Mouse (Mus musculus) liver, embryonic 16.5 days (tissue): ENCODE data around the gene Gm9887. TPM values are rescaled to one million over a fixed set of nuclear protein-coding genes. Genes with fewer than 3 reads are reported as not detected.
"Not testable (repeated sequence)": the region's sequence is repeated elsewhere in the genome, so short reads cannot be mapped to it uniquely, and the experiment has no call there.

Experiments
- ATAC-seq: fragments of 200-750 bp; cut with Nextera tagmentation; 2 replicates; pipeline ENCODE4 v1.8.0; 2017; ENCODE audit warnings: low read depth, mild to moderate bottlenecking, moderate number of reproducible peaks, moderate library complexity
- H3K27ac ChIP-seq: fragments of 300-500 bp; sonication (generic); 2 replicates; pipeline ENCODE4 v1.5.1; 2014; ENCODE audit warnings: mild to moderate bottlenecking, low read length
- H3K27me3 ChIP-seq: fragments of 300-500 bp; sonication (generic); 2 replicates; pipeline ENCODE4 v1.6.1; 2014; ENCODE audit warnings: low read depth, low read length, mixed read lengths; ENCODE audit not compliant: control insufficient read depth, insufficient read depth
- H3K36me3 ChIP-seq: fragments of 300-500 bp; sonication (generic); 2 replicates; pipeline ENCODE4 v1.6.1; 2014; ENCODE audit warnings: mild to moderate bottlenecking; ENCODE audit not compliant: control insufficient read depth, insufficient read depth
- H3K4me1 ChIP-seq: fragments of 300-500 bp; sonication (generic); 2 replicates; pipeline ENCODE4 v1.6.1; 2014; ENCODE audit warnings: low read depth, low read length, mixed read lengths; ENCODE audit not compliant: control insufficient read depth
- H3K4me2 ChIP-seq: fragments of 300-500 bp; sonication (generic); 2 replicates; pipeline ENCODE4 v1.6.1; 2014; ENCODE audit warnings: low read depth, low read length, mixed read lengths
- H3K4me3 ChIP-seq: fragments of 300-500 bp; sonication (generic); 2 replicates; pipeline ENCODE4 v1.5.1; 2014; ENCODE audit warnings: low read depth, mild to moderate bottlenecking, low read length
- H3K9ac ChIP-seq: fragments of 300-500 bp; sonication (generic); 2 replicates; pipeline ENCODE4 v1.6.1; 2014; ENCODE audit warnings: low read depth, low read length
- H3K9me3 ChIP-seq: fragments of 300-500 bp; sonication (generic); replicated peaks from 2 replicates; pipeline ENCODE4 v1.6.1; 2016; ENCODE audit warnings: low read length; ENCODE audit not compliant: control insufficient read depth
- WGBS: fragments of 180-500 bp; shearing (Covaris S2); extraction: QIAGEN DNeasy Blood & Tissue Kit; methylation state at CpG from one replicate; pipeline ENCODE4 v1.1.7; 2014; ENCODE audit not compliant: insufficient replicate concordance; 5-methylcytosine and 5-hydroxymethylcytosine counted together
- polyA plus RNA-seq: library from polyadenylated mRNA; unstranded; fragments of >200 nt; fragmentation: Nextera tagmentation; extraction: Ambion mirVana; gene quantifications from 2 replicates; pipeline ENCODE4 v1.2.1, GENCODE M21; 2015

Gene Gm9887
- polyA plus RNA-seq, 1 experiment from 2014 or later, result 1.1 TPM

DNA sequence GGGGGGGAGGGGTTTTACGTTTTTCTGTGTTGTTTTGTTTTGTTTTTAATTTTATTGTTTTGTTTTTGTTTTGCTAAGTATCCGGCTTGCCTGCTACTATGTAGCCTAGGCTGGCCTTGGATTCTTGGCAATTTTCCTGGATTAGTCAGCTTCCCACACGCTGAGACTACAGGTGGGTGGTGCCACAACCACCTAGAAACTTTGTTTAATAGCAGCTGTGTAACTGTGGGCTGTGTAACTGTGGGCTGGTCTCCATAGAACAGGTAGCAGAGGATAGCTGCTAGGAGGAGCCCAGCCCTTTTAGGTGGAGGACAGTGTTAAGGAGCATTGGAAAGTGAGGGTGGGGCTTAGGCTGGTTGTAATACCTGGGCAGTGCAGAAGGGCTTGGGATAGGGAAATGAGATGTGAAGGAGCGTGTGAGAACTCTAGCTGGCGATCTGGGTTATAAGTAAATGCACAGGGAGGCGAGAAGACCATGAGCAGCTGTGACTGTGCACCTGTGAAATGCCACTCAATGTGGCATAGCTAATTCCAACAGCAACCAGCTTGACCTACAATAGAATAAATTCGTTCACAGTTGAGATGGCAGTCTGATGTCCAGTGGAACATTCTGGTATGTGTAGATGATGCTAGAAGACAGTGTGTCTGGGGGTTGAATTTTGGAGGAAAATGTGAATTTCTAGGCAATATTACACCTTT lies 17.9 kb upstream of the Gm9887 start:
- Histone ChIP-seq H3K9ac (no peak overlapping the region), H3K4me3 (no peak overlapping the region), H3K27ac (no peak overlapping the region), H3K9me3 (no peaks in the 10 kb centered on the region), H3K27me3 (no peaks in the 10 kb centered on the region), H3K4me2 (no peak overlapping the region), H3K36me3 (no peaks in the 10 kb centered on the region), H3K4me1 (no peaks in the 10 kb centered on the region)
- WGBS, result 63% methylated on average over 7 of the region's 7 CpGs
- ATAC-seq, result no peak

DNA sequence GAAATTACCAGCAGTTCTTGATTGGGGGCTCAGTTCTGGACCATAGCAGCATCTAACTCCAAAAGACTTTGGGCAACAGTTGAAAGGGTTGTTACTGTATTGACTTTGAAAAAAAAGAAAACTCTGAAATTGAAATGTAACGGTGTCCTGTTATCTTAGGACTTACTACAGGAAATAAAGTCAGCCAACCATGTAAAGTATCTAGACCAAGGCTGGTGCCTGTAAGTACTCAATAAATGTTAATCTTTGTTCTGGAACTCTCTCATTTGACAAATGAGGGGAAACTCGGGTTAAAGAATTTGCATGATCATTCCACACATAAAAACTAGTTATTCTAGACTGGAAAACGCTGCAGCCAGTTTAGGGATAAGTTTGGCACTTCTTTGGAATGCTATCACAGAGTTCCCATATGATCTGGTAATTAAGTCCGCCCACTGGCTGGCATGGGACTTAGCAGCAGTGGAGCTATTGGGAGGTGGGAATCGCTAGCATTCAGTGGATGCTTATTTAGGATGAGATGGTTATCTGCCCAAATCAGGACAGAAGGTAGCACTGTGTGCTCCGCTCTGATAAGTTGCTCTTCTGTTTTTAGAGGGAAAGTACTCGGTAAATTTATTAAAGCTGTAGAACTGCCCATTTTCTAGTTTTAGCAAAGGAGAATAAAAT lies 17.1 kb upstream of the Gm9887 start:
- H3K27ac ChIP-seq, result no peak overlapping the region
- no peak for ATAC-seq
- H3K4me2 ChIP-seq, result no peak overlapping the region
- 53% methylated on average over 7 of the region's 7 CpGs for WGBS
- H3K9ac ChIP-seq, result no peak overlapping the region
- H3K4me1 ChIP-seq, result no peaks in the 10 kb centered on the region
- no peaks in the 10 kb centered on the region for H3K9me3 ChIP-seq
- H3K36me3 ChIP-seq, result no peaks in the 10 kb centered on the region
- no peak overlapping the region for H3K4me3 ChIP-seq
- no peaks in the 10 kb centered on the region for H3K27me3 ChIP-seq

DNA sequence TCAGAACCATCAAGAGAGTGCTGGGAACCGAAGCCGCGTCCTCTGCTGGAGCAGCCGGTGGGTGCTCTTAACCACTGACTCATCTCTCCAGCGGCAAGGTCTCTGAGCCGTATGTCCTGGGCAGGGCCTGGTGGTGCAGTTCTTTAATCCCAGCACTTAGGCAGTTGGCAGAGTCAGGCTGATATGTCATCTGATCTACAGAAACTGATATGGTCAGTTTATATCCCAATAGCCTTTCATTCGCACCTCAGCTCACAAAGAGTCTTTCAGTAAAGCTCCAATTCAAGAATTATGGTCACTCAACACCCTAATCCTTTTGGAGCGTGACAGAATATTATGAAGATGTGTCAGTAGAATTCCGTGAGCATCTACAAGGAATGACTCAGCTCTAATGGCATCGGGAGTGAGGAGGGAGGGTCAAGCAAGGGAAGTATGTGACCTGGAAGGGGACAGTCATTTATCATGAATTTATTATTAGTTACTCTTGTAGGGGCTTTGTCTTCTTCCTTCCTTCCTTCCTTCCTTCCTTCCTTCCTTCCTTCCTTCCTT lies 16.1 kb upstream of the Gm9887 start:
- H3K27me3 ChIP-seq, result no peaks in the 10 kb centered on the region
- H3K36me3 ChIP-seq, result no peaks in the 10 kb centered on the region
- H3K4me2 ChIP-seq, result no peak overlapping the region
- no peaks in the 10 kb centered on the region for H3K9me3 ChIP-seq
- no peak overlapping the region for H3K27ac ChIP-seq
- H3K9ac ChIP-seq, result no peak overlapping the region
- 87% methylated on average over 10 of the region's 10 CpGs for WGBS
- H3K4me1 ChIP-seq, result no peaks in the 10 kb centered on the region
- H3K4me3 ChIP-seq, result no peak overlapping the region
- no peak for ATAC-seq

DNA sequence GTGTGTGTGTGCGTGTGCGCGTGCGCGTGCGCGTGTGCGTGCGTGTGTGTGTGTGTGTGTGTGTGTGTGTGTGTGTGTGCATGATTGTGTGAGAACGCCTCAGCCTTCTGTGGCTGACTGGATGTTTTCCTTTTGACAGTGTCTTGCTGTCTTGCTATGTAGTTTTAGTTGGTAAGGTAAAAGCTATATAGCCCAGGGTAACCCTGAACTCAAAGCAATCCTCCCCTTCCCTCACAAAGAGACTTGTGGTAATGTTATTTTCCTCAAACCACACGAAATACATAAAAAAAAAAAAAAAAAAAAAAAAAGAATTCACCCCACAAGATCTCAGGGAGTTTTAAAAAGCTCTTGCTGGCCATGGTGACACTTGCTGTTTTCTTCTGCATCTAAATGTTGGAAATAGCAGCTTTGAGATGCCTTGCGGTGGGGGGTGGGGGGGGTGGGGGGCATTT lies 14.0 kb upstream of the Gm9887 start:
- H3K9me3 ChIP-seq, ATAC-seq, H3K4me2 ChIP-seq, H3K4me1 ChIP-seq, H3K4me3 ChIP-seq, H3K27ac ChIP-seq, H3K27me3 ChIP-seq, H3K36me3 ChIP-seq, H3K9ac ChIP-seq: not testable (repeated sequence)
- 52% methylated on average over 5 of the region's 12 CpGs for WGBS

DNA sequence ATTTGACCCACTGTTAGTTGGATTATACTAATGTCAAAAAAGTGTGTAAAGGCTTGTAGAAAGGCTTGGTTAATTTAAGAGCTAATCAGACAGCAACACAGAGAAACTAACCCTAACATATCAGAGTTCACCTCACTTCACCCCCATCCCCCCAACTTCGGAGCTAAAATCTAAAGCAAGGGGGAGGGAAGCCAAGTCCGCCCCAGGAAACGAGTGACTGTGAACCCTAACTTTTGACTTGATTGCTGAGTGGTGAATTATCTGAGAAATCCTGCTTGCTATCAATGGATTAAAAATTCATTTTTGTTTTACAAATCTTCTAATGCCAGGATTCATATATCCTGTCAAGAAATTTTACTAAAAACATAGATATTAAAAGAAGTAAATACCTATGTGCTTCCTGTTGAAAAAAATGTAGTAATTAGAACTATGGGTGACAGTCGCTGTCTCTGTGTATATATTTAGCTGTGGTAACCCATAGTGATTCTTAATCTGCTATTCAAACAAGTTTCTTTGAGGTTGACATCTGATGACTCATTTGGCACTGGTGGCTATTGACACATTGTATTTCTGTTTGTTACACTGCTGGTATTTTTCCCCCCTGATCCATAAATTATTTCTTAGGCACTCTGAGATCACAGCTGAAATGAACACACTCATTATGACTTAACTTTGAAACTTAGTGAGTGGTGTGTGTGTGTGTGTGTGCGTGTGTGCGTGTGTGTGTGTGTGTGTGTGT lies 13.5 kb upstream of the Gm9887 start:
- Histone ChIP-seq H3K4me1 (peaks cover 7% of the 10 kb centered on the region), H3K4me2 (no peak overlapping the region), H3K36me3 (no peaks in the 10 kb centered on the region), H3K27ac (no peak overlapping the region), H3K4me3 (no peak overlapping the region), H3K9me3 (no peaks in the 10 kb centered on the region), H3K9ac (no peak overlapping the region), H3K27me3 (no peaks in the 10 kb centered on the region)
- WGBS, result 53% methylated on average over 6 of the region's 6 CpGs
- no peak for ATAC-seq

DNA sequence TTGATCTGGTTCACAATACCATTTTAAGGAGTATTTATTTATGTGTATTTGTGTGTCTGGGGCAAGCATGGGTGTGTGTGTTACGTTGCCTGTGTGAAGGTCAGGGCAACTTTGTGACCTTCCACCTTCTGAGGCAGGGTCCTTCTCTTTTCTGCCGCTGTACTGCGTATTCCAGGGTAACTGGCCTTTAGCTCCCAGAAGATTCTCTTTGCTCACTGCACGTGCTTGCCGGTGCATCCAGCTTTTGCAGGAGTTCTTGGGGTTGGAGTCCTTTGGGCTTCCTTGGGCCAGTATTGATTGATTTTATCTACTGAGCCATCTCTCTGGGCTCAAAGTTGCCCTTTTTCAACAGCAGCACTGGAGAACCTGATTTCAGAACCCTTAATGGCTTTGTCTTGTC lies 12.3 kb upstream of the Gm9887 start:
- Histone ChIP-seq H3K4me3 (no peak overlapping the region), H3K27ac (no peak overlapping the region), H3K9me3 (no peaks in the 10 kb centered on the region), H3K4me2 (no peak overlapping the region), H3K27me3 (no peaks in the 10 kb centered on the region), H3K9ac (no peak overlapping the region), H3K4me1 (peaks cover 7% of the 10 kb centered on the region), H3K36me3 (no peaks in the 10 kb centered on the region)
- WGBS, result 84% methylated on average over 5 of the region's 5 CpGs
- ATAC-seq, result no peak

DNA sequence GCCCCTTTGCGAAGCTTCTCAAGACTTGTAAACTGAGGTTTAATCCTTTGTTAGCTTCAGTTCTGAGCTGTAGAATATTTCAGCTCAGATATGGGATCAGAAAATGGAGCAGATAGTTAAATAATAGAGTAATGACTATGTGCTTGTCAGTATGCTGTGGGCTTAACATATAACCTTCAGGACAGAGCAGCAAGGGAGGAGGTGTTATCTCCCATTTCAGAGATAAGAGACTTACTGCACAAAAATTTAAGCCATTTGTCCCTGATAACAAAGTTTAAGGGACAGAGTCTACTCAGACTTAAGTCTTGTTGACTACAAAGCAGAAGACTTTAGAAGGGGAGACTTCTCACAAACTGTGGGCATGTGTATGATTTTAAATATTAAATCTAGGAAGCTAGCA lies 10.6 kb upstream of the Gm9887 start:
- Histone ChIP-seq H3K27ac (no peak overlapping the region), H3K9me3 (no peaks in the 10 kb centered on the region), H3K4me2 (no peak overlapping the region), H3K27me3 (no peaks in the 10 kb centered on the region), H3K4me3 (no peak overlapping the region), H3K4me1 (peaks cover 7% of the 10 kb centered on the region), H3K36me3 (peaks cover 6% of the 10 kb centered on the region), H3K9ac (no peak overlapping the region)
- 52% methylated on average over 1 of the region's 1 CpGs for WGBS
- ATAC-seq, result no peak

DNA sequence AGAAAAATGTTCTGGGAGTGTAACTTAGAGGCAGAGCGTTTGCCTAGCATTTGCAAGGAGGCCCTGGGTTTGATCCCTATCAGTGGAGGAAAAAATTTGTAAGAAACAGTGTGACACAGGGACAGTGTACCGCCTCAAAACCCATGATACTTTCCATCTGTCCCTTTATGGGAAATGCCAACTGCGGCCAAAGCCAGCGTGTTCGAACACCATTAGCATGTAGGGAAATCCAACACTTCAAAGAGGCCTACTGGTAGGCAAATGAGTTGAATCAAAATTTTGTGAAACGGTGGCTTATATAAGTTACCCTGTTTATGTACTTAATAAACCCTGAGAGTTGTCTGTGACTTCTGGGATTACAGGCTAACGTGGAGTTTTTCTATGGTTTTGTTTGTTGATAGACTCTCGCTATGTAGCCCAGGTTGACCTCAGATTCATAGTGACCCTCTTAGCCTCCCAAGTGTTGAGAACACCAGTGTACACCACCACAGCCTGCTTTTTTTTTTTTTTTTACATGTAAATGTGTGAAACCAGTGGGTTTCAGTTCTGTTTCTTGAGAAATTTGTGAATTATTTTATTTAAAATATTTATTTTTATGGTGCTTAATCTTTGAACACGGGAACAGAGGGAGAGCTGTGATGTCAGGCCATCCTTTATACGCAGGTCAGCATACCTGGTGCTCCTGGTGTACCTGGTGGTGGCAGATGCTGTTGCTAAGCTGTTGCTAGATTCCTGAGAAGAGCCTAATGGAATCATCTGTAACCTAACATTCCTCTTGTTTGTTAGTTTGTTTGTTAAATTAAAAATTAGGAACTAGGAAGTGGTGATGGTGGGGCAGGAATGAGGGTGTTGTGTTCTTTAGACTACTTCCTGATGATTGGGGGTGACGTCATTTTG lies 6.5 kb upstream of the Gm9887 start:
- no peak overlapping the region for H3K4me3 ChIP-seq
- H3K27me3 ChIP-seq, result no peaks in the 10 kb centered on the region
- ATAC-seq, result no peak
- no peaks in the 10 kb centered on the region for H3K9me3 ChIP-seq
- H3K36me3 ChIP-seq, result peaks cover 9% of the 10 kb centered on the region
- H3K4me2 ChIP-seq, result no peak overlapping the region
- 86% methylated on average over 11 of the region's 11 CpGs for WGBS
- H3K9ac ChIP-seq, result no peak overlapping the region
- H3K4me1 ChIP-seq, result peaks cover 17% of the 10 kb centered on the region
- H3K27ac ChIP-seq, result no peak overlapping the region
